Mouse (Mus musculus): ENCODE results near the gene Usp39.

DNA sequence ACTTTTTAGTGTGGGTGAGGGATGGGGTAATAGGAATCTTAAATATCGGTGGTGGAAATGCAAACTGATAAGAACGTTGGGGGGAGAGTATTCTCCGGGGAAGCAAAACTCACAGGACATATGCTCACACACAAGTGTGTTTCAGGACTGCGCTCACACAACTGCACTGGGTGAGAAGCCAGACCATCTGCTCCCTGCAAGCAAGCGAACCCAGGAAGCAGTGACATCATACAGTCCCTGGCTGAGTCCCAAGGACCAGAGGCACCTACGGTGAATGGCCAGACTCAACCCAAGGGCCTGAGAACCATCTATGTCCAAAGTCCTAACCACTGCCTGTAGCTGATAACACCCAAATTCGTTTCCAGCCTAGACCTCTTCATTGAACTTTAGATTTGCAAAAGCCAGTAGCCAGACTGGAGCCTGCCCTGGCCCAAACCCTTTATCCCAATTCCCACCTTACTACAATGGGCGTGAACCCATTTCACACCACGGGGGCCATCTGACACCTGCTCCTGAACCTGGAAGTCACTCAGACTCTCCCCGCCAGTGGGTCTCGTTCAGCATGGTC is 73.9 kb downstream of the Usp39 start:
- TF ChIP-seq USF1 (IDR thresholded peaks at IDR 0.05; ENCODE audit: low read depth) (no peak), MAX (IDR thresholded peaks at IDR 0.05; ENCODE audit: low read depth) (no peak), MYOG (IDR thresholded peaks at IDR 0.05; ENCODE audit: control insufficient read depth in 1 of 3, insufficient read depth in 1 of 3, insufficient read length in 2 of 3, low read depth in 2 of 3) (no peak)
